In genomic region chr3:113629606-113630359, GRCm38 (mm10) we compare ENCODE assay signal across 8 mouse cellular contexts. TPM values are rescaled to one million over a fixed set of nuclear protein-coding genes. Genes with fewer than 3 reads are reported as not detected.
A peak's percentile ranks its signal among the peaks of the same experiment; 100 is the strongest.
DNase-seq lines count a peak whose midpoint lies in the region; ATAC-seq lines count a peak whose summit lies in the region.

Gene Rnpc3 (minus strand): TSS chr3:113630149.

- WGBS in forebrain, embryonic 14.5 days = under 1% methylated on average over 70 of the region's 70 CpGs
- under 1% methylated on average over 70 of the region's 70 CpGs for WGBS in neural tube, embryonic 15.5 days

- peak within 1 kb of the TSS; percentile 84 for H3K9ac ChIP-seq in forebrain, embryonic 14.5 days (ENCODE audit: low read length)
- peak within 1 kb of the TSS; percentile 89 for H3K9ac ChIP-seq in neural tube, embryonic 15.5 days (replicated peaks)

- no peaks in the 10 kb centered on the region for H3K9me3 ChIP-seq in forebrain, embryonic 14.5 days (replicated peaks; ENCODE audit: control insufficient read depth, low read length)
- H3K9me3 ChIP-seq in neural tube, embryonic 15.5 days (replicated peaks) = no peaks in the 10 kb centered on the region

- peak within 1 kb of the TSS; percentile 99 for H3K27ac ChIP-seq in forebrain, embryonic 14.5 days (ENCODE audit: low read depth, low read length)
- H3K27ac ChIP-seq in neural tube, embryonic 15.5 days (replicated peaks) = peak within 1 kb of the TSS; percentile 100

- peaks cover 11% of the 10 kb centered on the region for H3K36me3 ChIP-seq in forebrain, embryonic 14.5 days (ENCODE audit: control insufficient read depth, insufficient read depth, low read length)
- 0 out of 2 replicates have a peak, but pooled peaks cover 7% of the 10 kb centered on the region for H3K36me3 ChIP-seq in neural tube, embryonic 15.5 days

- ATAC-seq in forebrain, embryonic 14.5 days = peak; percentile 97
- ATAC-seq in neural tube, embryonic 15.5 days (ENCODE audit: low FRiP score) = peak; percentile 99

- intact Hi-C loops in heart, postnatal 14 days (cut with DNase I) = no loop called here

- H3K4me2 ChIP-seq in forebrain, embryonic 14.5 days (ENCODE audit: low read length) = peak within 1 kb of the TSS; percentile 71
- peak within 1 kb of the TSS; percentile 82 for H3K4me2 ChIP-seq in neural tube, embryonic 15.5 days

- no peaks in the 10 kb centered on the region for H3K27me3 ChIP-seq in forebrain, embryonic 14.5 days (replicated peaks; ENCODE audit: control insufficient read depth, insufficient read depth, low read length)
- H3K27me3 ChIP-seq in neural tube, embryonic 15.5 days (replicated peaks) = no peaks in the 10 kb centered on the region

- H3K4me3 ChIP-seq in forebrain, embryonic 14.5 days (ENCODE audit: low read depth, low read length) = peak within 1 kb of the TSS; percentile 66
- peak within 1 kb of the TSS; percentile 85 for H3K4me3 ChIP-seq in neural tube, embryonic 15.5 days (replicated peaks)

- peak; percentile 96 for DNase-seq in ES-CJ7 (ENCODE audit: low read depth, low spot score)
- DNase-seq in cerebellum, adult 11 months = peak; percentile 93
- peak; percentile 99 for DNase-seq in forebrain, embryonic 14.5 days (ENCODE audit: low spot score)
- peak; percentile 98 for DNase-seq in heart, postnatal 14 days
- peak; percentile 93 for DNase-seq in layer of hippocampus, adult 11-12 months (ENCODE audit: low spot score)
- peak; percentile 95 to 97 for DNase-seq in lung, adult 18-20 months
- peak; percentile 96 for DNase-seq in testis, postnatal 14 days (ENCODE audit: low spot score)

- peaks cover 5% of the 10 kb centered on the region for H3K4me1 ChIP-seq in forebrain, embryonic 14.5 days (ENCODE audit: control insufficient read depth, insufficient read depth, low read length)
- peaks cover 11% of the 10 kb centered on the region for H3K4me1 ChIP-seq in neural tube, embryonic 15.5 days

RNA-seq across cellular contexts. Expression of gene Rnpc3, which starts in this region (rescaled TPM):
- 52.2 and 57.8 TPM in 2 replicates for polyA plus RNA-seq in forebrain, embryonic 14.5 days (2014; fragmentation: Nextera tagmentation; extraction: Ambion mirVana)
- 10 to 100 TPM; 12.9 to 14.6 TPM for total RNA-seq in heart, postnatal 14 days (2021)
- polyA plus RNA-seq in neural tube, embryonic 15.5 days (2015; fragmentation: Nextera tagmentation; extraction: Ambion mirVana) = 50.3 and 53.6 TPM in 2 replicates

Comparison
In these comparisons a context has a peak if more than half of its experiments do, and no peak if none do; other contexts are left out.
1. Peak in every context shown above with its lines: DNase-seq, ATAC-seq, H3K4me3 ChIP-seq and H3K27ac ChIP-seq.